Mouse (Mus musculus) brain, embryonic 14.5 days (tissue): ENCODE measurements around the gene Eif4g3. TPM values are rescaled to one million over a fixed set of nuclear protein-coding genes. Genes with fewer than 3 reads are reported as not detected.
A peak's percentile ranks its signal among the peaks of the same experiment; 100 is the strongest.

ENCODE experiments used
- DNase-seq: peaks from one replicate; pipeline ENCODE4 v3.0.0-alpha.2; 2011; ENCODE audit warnings: low read depth
- CTCF ChIP-seq: fragments of 200-500 bp; IDR thresholded peaks from 2 replicates; pipeline ENCODE4 v1.5.1; 2012; ENCODE audit warnings: inconsistent platforms, mild to moderate bottlenecking, moderate library complexity, borderline replicate concordance; ENCODE audit not compliant: insufficient read depth, insufficient read length; ENCODE audit errors: extremely low read depth
- POLR2A ChIP-seq: fragments of 200-500 bp; IDR thresholded peaks from 2 replicates; pipeline ENCODE4 v1.6.1; 2012; ENCODE audit warnings: mild to moderate bottlenecking, inconsistent platforms, borderline replicate concordance; ENCODE audit not compliant: poor library complexity, insufficient read depth, insufficient read length, severe bottlenecking; ENCODE audit errors: extremely low read depth
- polyA plus RNA-seq: library from polyadenylated mRNA; depleted of rRNA; stranded (reverse); fragments of >200 nt; gene quantifications from 2 replicates; pipeline ENCODE4 v1.2.3, GENCODE M21; 2012

Eif4g3 gene
- polyA plus RNA-seq, 1 experiment = 149 TPM

DNA sequence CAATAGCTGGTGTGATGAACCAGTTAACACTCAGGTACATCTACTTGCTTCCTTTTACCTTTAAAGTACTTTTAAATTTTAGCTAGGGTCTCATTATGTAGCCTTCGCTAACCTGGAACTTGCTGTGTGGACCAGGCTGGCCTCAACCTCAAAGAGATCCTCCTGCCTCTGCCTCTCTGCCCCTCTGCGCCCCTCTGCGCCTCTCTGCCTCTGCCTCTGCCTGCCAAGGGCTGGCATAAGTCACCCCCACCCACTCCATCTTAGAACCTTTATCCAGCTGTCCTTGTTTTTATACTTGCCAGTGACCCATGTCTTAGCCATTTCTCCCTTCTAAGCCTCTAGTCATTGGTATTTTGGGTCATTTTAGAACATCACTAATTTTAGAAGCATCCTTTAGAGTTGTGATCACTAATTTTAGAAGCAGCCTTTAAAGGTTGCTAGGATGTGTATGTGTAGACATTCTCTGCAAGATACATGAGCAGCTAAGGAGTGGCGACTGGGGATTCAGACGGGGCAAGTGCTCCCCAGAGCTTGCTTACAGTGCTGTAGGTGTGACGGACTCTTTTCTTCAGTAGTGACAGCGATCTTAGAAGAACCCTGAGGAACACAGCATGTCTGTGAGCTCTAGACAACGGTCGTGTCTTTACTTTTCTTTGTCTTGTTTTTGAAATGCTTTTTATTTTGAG lies 42.8 kb downstream of the Eif4g3 start:
- DNase-seq = no peak
- TF ChIP-seq CTCF (no peak), POLR2A (no peak)

DNA sequence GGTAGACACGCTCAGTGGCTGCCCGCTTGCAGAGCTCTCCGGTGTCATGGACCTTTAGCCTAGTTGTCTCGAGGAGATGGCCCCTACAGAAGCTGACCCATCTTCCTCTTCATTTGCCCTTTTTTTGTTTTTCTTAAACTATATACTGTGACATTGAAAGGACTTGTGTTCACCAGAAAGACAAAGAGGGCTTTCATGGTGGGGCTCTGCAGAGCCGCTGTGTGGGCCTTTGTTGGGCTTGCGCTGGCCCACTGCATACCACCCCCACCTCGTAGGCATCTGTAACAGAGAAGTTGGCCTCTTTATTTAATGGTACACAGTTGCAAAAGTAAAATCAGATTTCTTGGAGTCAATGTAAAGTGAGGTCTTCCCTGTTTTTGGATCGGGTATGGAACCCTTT lies 44.3 kb downstream of the Eif4g3 start:
- DNase-seq = peak; percentile 46
- TF ChIP-seq POLR2A (no peak), CTCF (no peak)

DNA sequence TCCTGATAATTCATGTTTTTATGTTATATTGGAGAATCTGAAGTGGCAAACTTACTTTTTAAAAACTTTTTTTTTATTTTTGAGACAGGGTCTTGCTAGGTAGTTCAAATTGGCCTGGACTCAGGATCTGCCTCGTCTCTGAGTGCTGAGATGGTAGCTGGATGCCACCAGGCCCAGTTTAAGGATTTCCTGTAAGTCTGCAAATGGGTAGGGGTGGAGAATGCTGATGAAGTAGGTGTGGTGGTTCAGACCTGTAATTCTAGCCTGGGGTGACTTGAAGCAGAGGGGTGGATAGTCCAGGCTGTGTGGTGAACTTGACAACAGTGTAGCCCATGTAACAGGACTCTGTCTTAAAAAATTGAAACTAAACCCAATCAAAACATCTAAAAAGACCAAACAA lies 45.1 kb downstream of the Eif4g3 start:
- DNase-seq = no peak
- TF ChIP-seq POLR2A = no peak
- no peak for TF ChIP-seq CTCF

DNA sequence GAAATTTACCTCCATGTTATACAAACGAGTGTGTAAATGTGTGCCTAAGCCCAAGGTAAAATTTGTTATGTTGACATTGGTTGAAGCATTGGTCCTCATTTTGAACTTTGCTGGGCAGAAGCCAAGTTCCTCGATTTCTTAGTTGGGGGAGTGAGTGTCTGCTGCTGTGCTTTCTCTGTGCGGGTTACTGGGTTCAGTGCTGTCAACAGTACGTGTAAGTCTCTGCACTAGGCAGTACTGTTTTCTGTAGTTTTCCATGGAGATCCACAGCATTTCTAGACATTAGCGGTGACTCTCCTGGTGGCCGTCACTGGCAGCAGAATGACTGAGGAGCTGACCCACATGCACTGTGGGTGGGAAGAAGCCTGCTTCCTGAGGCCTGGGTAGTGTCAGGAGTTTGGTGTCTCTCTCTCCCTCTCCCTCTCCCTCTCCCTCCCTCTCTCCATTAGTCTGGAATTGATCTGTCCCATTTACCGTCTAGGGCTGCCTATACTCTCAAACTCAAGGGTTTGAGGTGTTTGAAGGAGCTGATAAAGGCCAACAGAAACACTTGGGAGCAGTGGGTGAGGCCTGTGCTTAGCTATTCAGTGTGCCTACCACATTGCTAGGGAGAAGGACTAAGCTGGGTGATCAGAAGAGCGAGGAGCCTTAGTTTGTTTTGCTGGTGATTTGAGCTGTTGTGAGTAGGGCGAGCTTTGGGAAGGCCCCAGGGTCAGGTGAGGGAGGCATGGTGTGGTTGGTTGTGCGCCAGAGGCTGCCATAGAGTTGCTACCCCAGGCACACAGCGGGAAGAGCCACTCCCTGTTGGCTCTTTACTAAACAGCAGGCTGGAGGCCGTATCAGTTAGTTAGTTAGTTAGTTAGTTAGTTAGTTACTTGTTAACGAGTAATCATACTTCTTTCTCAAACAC lies 45.8 kb downstream of the Eif4g3 start:
- TF ChIP-seq POLR2A = no peak
- TF ChIP-seq CTCF = no peak
- no peak for DNase-seq

DNA sequence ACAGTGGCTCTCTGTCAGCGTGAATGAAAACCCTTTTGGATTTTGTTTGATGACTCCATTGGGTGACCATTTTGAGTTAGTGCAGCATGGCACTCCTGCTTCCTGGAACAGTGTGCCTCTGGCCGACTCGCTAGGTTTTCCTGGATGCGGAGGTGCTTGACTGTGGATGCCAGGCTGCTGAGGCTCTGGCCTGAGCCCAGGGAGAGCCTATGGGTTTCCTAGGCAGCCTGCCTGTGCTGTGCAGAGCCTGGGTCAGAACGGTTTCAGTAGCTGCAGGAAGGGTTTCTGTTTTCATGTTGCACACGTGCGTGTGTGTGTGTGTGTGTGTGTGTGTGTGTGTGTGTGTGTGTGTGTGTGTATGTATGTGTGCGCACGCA lies 46.4 kb downstream of the Eif4g3 start:
- TF ChIP-seq POLR2A (no peak), CTCF (no peak)
- DNase-seq = peak; percentile 54

DNA sequence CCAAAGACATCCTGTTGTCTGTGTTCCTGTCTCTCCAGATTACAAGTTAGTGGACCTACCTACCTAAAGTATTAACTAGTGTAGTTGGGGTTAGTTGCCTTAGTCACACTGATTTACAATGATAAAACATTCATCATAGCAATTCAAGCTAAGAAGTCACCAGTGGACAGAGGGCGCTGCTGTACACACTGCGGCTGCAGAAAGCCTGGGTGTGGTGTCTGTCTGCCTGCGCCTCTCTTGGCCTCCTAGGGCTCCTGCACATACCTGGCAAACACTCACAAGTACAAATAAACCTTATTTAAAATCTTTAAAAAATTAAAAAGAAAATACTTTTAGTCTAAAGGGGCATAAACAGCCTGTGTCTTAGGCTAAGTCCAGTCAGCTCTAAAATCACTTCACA lies 47.8 kb downstream of the Eif4g3 start:
- DNase-seq = no peak
- TF ChIP-seq CTCF = no peak

DNA sequence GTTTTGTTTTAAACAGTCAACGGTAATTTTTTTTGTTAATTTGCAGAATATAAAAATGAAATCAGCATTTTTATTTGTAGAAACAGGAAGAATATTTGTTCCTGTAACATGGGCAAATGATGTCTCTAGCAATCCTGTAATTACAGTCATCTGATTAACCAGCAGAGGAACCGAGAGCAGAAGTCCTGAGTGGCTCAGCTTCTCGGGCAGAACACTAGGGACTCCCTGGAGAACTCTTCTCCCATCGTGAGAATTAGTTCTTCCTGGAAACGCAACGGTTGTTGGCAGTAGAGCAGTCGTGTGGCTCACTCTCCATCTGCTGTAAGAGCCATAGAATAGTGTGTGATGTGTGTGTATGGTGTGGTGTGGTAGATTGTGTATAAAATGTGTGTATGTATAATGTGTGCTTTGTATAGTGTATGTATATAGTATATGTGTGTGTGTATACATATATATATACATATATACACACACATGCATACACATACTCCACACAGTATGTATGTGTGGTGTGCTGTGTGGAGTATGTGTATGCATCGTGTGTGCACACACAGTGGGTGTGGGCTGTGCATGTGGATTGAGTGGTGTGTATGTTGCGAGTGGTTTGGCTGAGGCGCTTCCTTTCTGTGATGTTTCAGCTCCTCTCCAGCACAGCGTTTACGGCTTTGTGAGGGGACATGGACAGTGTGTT lies 48.9 kb downstream of the Eif4g3 start:
- no peak for TF ChIP-seq CTCF
- no peak for TF ChIP-seq POLR2A
- DNase-seq = peak; percentile 45

DNA sequence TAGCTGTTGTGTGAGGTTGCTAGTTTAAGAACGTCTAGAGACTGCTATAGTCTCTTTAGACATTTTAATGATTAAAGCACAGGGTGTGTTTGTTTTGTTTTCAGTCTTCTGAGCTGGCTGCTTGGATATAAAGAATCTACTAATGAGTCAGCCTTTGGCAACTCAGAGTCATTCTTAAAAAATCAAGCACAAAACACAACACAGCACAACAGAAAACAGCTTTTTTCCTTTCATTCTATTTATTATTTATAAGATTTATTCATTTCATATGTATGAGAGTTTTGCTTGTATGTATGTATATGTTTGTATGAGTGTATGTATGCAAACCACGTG lies 49.4 kb downstream of the Eif4g3 start:
- DNase-seq = no peak
- TF ChIP-seq CTCF (no peak), POLR2A (no peak)

DNA sequence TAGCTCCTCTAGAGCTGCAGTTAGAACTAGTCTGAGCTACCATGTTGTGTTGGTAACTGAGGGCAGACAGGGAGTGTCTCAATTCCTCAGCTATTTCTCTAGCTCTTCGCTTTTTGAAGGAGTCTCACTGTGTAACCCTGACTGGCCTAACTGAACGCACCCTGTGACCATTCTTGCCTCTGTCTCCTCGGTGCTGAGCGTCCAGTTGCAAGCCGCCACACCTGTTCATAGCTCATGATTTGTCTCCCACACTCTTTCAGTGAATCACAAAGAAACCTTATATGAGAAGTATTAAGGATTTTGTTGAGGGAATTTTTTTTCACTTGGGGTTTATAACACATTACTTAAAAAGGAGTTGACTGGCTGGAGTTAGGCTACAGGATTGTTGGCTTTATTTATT lies 49.8 kb downstream of the Eif4g3 start:
- TF ChIP-seq CTCF (no peak), POLR2A (no peak)
- no peak for DNase-seq

DNA sequence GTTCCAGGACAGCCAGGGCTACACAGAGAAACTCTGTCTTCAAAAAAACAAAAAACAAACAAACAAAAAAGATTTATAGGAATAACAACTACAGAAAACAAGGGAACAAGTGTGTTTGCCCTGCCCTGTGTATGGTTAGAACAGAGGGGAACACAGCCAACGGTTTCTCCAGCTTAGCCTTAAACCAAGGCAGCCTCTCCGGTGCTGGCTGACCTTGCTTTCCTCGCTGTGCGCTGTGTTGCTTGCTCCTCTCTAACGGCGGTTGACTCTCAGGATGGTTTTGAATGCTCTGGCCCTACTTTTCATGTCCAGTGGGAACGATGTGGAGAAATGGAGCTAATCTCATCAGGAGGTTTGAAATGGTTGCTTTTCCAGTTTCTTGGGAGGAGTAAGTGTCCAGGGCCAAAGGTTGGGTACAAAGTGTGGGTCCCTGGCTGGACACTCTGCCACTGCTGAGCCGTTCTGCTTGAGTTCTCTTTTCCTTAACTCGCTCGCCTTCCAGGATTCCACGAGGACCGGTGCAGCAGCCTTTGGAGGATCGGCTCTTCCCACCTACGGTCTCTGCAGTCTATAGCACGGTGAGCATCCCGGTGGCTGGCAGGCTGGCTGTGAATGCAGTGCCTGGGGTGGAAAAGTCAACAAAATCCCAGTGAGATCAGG lies 52.1 kb downstream of the Eif4g3 start:
- DNase-seq = no peak
- no peak for TF ChIP-seq POLR2A

DNA sequence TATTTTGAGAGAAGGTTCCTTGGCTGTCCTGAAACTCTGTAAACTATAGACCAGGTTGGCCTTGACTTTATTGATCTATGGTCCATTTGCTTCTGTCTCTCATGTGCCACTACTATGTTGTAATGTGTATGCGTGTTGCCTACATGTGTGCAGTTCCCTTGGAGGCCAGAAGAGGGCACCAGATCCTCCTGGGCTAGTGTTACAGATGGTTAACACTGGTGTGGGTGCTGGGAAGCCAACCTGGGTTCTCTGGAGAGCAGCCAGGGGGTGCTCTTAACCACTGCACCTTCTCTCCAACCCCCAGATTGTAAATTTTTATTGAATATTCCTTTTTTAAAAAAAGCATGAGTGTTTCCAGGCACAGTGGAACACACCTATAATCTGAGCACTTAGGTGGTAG lies 53.0 kb downstream of the Eif4g3 start:
- no peak for DNase-seq
- TF ChIP-seq POLR2A (no peak), CTCF (peak; percentile 33; the same call in 1 of the 2 replicates)
